Mouse (Mus musculus): ENCODE measurements around the gene Gm5089.
"Not testable (repeated sequence)": the region's sequence is repeated elsewhere in the genome, so short reads cannot be mapped to it uniquely, and the experiment has no call there.

Gene Gm5089

GRCm38 (mm10) chr14:122463080-122463691, 12.3 kb upstream of the Gm5089 start:
- no peak for DNase-seq

GRCm38 (mm10) chr14:122462689-122463079, 11.8 kb upstream of the Gm5089 start:
- DNase-seq, result no peak

GRCm38 (mm10) chr14:122461966-122462365, 11.1 kb upstream of the Gm5089 start:
- DNase-seq, result no peak

- DNase-seq, result no peak
Observed at GRCm38 (mm10) chr14:122461500-122461899, 10.6 kb upstream of the Gm5089 start.

- DNase-seq, result no peak
Observed at GRCm38 (mm10) chr14:122460226-122460625, 9.3 kb upstream of the Gm5089 start.

- DNase-seq, result no peak
Observed at GRCm38 (mm10) chr14:122459776-122460175, 8.9 kb upstream of the Gm5089 start.

- not testable (repeated sequence) for DNase-seq
Observed at GRCm38 (mm10) chr14:122459332-122459731, 8.4 kb upstream of the Gm5089 start.

GRCm38 (mm10) chr14:122455562-122455958, 4.6 kb upstream of the Gm5089 start:
- no peak for DNase-seq

- DNase-seq, result no peak
Observed at GRCm38 (mm10) chr14:122454901-122455561, 4.1 kb upstream of the Gm5089 start.

GRCm38 (mm10) chr14:122453996-122454738, 3.3 kb upstream of the Gm5089 start:
- DNase-seq, result no peak

- no peak for DNase-seq
Observed at GRCm38 (mm10) chr14:122453388-122453995, 2.6 kb upstream of the Gm5089 start.

- no peak for DNase-seq
Observed at GRCm38 (mm10) chr14:122452701-122453387, 1.9 kb upstream of the Gm5089 start.

- no peak for DNase-seq
Observed at GRCm38 (mm10) chr14:122451551-122452145, 733 bp upstream of the Gm5089 start.

GRCm38 (mm10) chr14:122449601-122450495, 1.1 kb downstream of the Gm5089 start:
- no peak for DNase-seq

- DNase-seq, result no peak
Observed at GRCm38 (mm10) chr14:122436850-122437249, 14.1 kb downstream of the Gm5089 start.

- DNase-seq, result no peak
Observed at GRCm38 (mm10) chr14:122434039-122434438, 16.9 kb downstream of the Gm5089 start.

GRCm38 (mm10) chr14:122432558-122432957, 18.4 kb downstream of the Gm5089 start:
- no peak for DNase-seq

- DNase-seq, result no peak
Observed at GRCm38 (mm10) chr14:122427654-122428053, 23.3 kb downstream of the Gm5089 start.

GRCm38 (mm10) chr14:122427204-122427560, 23.7 kb downstream of the Gm5089 start:
- no peak for DNase-seq

- no peak for DNase-seq
Observed at GRCm38 (mm10) chr14:122426529-122427203, 24.2 kb downstream of the Gm5089 start.

GRCm38 (mm10) chr14:122424441-122424840, 26.5 kb downstream of the Gm5089 start:
- no peak for DNase-seq
